Mouse (Mus musculus) cerebellum, adult 11 months (tissue): ENCODE measurements around the gene Mei1.

Source experiments
- DNase-seq: peaks from one replicate; pipeline ENCODE4 v3.0.0; 2022

The Mei1 gene

DNA sequence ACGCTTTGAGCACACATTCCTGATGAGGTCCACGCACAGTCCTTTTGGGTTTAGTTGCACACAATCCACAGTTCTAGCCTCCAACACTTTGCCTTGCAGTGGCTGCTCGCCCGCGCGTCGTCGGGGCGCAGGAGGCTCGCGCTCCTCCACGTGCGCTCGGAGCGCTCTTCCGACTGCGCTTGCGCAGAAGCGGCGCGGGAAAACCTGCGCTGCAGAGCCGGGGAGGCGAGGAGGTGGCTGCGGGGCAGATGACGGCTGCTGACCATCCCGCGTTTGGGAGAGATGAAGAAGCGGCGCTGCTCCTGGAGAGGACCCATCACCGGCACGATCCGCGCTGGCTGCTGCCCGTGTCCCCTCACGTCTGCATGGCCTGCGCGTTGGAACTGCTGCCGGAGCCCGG lies at the start of gene Mei1:
TSS of gene Mei1 (plus strand) at position 99 of the 400 bp plus-strand sequence.
- DNase-seq = no peak

DNA sequence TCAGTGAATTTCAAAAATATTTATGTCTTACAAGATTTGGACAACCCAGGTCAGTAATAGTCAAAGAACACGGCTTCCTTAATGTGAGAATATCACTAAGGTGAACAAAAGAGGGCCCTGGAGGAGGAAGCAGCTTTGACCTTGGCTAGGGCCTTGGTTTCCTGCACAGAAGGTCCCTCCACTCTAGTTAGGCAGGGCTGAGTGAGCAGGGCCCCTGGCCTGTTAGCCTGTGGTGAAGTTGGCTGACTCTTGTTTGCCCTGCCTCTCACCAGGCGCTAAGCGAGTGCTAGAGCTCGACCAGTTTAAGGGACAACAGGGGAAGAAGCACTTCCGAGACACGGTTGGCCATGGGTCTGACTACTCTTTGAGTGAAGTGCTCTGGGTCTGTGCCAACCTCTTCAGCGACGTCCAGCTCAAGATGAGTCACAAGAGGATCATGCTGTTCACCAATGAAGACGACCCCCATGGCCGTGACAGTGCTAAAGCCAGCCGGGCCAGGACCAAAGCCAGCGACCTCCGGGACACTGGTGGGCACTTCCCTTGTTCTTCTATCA lies 47.2 kb upstream of the Mei1 start:
- no peak for DNase-seq

DNA sequence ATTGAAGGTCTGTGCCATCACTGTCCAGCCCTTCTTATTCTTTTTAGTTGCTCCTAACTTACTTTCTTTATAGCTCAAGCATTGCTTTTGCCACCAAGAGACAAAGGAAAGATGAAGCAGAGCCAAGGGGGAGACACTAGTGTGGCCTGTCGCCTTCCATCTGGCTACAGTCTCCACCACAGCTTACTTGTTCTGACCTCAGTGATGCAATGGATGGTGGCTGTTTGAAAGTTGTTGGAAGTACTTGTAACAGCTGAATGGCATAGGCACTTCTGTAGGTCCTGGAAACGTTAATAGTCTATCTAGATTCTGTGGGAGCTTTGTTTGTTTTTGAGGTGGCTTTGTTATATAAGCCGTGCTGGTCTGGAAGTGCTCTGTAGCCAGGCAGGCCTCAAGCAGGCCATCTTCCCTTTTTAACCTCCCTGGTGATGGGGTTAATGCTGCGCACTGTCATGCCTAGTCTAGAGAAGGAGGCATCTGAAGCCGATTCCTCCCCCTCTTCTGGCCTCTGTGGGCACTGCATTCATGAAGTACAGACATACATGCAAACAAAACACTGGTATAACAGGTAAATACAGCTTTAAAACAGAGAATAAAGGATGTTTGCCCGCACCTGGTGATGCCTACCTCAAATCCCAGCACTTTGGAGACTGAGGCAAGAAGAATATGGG lies 45.7 kb upstream of the Mei1 start:
- no peak for DNase-seq

DNA sequence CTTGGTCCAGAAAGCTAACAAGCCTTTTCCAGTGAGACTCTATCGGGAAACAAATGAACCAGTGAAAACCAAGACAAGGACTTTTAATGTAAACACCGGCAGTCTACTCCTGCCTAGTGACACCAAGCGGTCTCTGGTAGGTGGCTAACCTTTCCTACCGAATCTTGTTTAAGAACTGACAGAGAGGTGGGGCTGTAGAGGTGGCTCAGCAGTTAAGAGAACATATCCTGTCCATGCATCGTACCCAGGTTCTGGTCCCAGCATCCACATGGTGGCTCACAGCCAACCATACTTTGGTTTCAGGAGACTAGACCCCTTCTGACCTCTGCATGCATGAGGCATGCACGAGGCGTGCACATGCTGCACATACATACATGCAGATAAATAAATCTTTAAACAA lies 42.5 kb upstream of the Mei1 start:
- DNase-seq = no peak

DNA sequence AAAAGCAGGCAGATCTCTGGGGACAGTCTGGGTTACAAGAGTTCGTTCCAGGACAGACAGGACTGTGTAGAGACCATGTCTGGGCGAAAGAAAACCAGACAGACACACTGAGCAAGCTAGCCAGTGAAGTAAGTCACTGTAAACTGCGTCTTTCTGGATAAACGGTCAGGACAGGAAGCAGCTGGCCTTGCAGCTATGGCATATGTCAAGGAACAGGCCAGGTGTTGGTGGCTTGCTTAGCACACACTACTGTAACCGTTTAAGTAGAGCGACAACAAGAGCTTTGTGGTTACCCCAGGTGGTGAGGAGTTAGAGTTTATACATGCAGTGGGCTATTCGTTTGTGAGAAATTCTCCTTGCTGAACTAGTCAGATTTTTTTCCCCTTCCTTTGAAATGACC lies 42.1 kb upstream of the Mei1 start:
- no peak for DNase-seq

DNA sequence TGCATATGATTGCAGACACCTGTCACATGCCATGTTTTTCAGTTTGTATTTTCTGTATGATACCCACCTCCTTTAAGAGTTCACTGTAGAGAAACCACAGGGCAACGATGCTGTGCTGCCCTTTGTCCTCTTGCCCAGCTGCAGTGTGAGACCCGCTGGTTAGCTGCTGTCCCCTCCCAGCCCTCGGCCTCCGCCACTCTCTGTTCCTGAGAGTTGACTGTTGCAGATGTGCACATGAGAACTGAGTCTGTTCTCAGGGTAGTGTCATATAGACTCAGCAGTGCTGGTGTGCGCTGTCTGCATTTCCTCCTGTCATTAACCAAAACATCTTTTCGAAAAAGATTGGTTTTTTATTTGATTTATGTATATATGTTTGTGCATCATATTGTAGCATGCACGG lies 37.4 kb upstream of the Mei1 start:
- no peak for DNase-seq

DNA sequence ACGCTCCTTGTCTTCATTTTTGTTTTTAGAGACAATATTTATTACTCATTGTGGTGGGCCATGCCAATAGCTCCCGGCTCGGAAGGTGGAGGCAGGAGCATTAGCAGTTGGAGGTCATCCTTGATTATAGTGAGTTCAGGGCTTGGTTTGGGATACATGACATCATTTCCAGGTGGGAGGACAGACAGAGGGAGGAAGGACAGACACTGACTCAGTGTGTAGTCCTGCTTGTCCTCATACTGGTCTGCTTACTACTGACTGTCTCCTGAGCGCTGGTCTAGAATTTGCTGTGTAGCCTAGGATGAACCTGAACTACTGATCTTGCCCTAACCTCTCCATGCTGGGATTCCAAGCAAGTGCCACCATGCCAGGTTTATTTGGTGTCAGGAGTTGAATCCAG lies 36.0 kb upstream of the Mei1 start, which contains the start of gene Desi1:
TSS of gene Desi1 (minus strand) at position 101 of the 400 bp plus-strand sequence.
- DNase-seq = no peak

DNA sequence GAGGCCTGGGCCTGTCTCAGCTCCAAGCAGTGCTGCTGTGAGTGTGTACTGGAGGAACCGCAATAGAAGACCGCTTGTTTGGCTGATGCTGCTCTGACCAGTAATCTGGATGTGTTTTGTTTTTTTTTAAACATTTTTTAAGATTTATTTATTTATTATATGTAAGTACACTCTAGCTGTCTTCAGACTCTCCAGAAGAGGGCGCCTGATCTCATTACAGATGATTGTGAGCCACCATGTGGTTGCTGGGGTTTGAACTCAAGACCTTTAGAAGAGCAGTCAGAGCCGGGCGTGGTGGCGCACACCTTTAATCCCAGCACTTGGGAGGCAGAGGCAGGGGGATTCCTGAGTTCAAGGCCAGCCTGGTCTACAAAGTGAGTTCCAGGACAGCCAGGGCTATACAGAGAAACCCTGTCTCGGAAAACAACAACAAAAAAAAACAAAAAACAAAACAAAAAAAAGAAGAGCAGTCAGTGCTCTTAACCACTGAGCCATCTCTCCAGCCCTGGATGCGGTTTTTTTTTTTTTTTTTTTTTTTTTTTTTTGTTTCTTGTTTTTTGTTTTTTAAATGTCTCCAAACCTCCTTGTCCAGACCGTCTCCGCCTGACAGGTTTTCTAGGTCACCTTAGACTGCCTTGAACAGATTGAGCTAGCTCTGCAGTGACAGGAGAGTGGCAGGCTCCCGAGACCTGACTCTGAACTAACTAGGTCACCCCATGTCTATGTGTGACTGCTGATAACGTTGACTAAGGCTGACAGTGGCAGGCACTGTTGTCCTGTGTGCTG lies 33.7 kb upstream of the Mei1 start:
- no peak for DNase-seq

DNA sequence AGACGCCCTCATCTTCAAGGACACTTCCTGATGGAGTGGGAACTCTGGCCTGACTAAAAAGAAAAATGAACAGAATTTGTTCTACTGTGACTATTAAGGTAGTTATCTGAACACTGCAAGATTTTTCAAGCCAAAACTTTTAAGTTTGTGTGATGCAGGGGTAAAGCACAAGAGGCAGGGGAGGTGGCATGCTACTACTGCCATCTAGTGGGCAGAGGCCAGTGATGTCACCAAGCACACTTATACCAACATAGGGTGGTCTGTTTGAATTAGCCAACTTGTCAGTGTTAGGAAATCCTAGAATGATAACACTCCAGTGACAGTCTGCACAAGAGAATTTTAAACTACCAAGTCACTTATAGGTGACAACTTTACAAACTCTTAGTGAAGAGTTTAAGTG lies 29.1 kb upstream of the Mei1 start:
- peak; percentile 21 for DNase-seq

DNA sequence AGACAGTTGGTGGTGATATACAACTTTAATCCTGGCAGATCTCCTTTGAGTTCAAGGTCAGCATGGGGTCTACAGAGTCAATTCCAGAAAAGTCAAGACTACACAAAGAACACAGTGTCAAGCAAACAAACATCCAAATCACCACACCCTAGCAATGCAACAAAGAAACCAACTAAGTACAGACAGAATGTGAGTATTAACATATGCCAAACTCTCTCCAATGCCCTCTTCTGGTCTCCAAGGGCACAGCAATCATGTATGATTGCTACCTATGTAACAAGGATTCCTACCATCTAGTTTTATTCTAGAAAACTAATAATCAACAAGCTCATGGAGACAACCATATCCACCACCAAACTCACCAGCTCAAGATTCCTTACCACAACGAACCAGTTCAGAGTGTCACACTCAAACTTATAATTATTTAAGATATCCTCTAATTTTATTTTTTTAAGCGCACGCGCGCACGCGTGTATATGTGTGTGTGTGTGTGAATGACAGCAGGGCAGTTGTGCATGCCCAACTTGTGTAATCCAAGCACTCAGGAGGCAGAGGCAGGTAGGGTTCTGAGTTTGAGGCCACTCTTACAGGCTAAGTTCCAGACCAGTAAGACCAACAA lies 25.5 kb upstream of the Mei1 start:
- no peak for DNase-seq

DNA sequence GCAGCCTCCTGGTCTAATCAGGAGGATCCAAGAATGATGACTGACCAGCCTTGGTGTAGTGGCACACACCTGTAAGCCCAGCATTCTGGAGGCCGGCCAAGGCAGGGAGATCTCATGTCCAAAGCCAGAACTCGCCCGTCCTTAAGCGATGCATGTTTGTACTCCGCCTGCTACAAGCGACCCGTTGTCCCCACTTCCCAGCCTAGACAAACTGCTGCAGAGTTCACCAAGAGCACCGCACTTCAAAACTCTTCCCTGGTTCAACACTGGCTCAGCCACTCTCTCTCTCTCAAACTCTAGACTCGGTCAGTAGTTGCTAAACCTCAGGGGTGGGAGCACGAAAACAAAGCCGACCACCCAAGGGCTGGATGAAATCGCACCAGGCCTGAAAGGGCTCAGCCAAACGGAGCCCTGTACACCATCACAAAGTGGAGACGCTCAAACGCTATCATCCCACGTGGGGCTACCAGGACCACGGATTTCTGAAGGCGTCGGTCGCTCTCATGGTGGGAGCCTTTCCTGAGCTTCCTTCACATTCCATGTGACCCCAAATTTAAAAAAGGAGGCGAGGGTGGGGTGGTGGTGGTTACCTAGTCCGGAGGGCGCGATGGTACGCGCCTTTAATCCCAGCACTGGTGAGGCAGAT lies 23.4 kb upstream of the Mei1 start:
- DNase-seq = peak; percentile 29

DNA sequence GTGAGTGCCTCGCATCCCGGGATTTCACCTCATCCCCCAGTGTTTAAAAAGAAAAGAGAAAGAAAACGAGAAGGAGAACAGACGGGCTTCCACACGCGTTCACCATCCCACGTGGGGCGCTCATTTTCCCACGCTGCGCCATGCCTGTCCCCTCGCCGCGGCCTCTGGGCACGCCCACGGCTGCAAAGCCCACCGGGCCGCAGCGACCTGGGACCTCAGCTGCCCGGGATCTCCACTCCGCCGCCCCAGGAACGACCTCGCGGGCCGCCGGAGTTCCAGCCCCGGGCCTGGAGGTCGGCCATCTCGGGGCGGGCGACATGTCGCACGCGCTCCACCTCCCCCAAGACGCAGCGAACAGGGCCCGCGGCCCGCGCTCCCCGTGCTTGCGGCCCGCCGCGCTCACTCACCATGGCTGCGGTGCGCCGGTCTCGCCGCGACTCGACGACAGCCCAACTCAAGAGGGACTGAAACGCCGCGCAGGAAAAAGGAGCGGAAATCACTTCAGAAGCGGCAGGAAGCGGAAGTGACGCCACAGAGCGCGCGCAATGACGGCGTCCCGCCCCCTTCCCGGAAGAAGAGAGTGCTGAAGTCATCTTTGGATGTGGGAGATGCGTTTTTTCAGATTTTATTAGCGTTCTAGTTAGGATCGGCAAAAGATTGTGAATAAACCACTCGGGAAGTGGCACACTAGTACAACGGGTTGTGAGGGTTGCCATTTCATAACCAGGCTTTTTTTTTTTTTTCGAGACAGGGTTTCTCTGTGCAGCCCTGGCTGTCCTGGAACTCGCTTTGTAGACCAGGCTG lies 22.5 kb upstream of the Mei1 start, which contains the start of gene Snu13:
TSS of gene Snu13 (minus strand) at position 519 of the 804 bp plus-strand sequence.
- peak; percentile 88 for DNase-seq

DNA sequence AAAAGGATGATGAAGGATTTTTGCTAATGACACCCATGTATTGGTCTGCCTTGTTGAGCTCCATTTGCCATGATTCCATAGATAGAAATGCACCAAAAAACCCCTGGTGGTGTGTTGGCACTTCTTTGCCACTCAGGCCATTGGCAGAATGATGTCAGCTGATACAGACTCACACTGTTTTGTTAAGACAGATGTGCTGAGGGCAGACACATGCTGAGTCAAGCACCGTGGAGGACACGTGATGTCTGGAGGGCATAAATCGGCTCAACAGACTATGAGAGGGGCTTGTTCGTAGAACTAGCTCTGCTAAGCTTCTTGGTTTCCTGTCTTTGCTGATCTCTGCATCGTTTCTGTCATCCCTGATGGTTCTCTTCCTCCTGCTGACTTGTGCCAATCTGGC lies 17.3 kb upstream of the Mei1 start:
- no peak for DNase-seq

DNA sequence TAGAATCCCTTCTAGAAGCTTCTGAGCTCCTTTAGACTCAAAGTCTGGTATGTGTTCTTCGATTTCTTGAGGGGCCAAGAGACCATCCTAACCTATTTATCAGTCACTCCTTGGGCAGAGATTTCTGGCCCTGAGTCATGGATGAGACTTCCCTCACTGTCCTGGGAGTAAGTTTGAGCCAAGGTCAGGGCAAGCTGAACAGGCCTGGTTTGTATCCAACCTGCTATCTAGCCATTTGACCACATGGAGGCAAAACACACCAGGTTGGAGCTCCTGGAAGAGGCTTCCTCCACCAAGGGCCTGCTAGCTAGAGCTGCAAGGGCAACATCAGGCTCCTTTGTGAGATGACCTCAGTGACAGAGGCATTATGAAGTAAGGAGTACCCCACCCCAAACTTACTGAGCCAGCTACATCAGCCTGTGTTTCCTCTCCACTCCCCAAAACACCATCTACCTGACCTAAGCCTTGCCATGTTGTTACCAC lies 11.0 kb upstream of the Mei1 start, which contains the start of gene 4930407I10Rik:
TSS of gene 4930407I10Rik (plus strand) at position 433 of the 483 bp plus-strand sequence.
- no peak for DNase-seq

DNA sequence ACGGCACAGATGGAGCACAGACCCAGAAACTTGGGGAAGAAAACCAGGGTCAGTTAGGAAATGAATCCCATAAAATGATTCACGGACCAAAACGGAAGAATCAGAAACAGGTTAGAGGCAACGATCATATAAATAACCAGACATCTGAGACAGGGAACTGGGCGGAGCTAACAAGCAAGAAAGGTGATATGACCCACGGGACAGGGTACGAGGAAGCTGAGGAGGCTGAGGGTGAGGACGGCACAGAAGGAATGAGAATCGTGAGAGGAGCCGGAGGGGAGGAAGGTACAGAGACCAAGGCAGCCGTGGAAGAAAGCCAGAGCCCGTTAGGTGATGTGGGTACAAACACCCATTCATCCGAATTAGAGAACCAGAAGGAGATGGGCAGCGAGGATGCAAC lies 5.9 kb upstream of the Mei1 start:
- no peak for DNase-seq

DNA sequence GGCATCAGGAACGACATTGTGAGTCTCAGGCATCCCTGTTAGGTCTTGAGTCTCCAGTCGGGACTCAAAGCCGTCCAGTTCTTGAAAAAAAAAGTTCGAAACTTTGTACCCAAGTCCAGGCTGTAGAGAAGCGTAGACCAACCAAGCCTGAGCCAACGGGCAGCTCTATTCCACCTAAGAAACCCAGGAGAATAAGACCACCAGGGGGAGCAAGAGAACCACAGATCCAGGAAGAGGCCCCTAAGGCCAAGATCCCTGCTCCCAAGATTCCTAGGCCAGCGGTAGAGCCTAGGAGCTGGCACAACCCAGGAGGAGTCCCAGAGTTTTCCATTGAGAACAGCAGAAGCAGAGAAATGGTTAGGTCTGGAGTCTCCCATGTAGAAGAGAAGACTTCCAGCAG lies 4.3 kb upstream of the Mei1 start:
- DNase-seq = peak; percentile 64

DNA sequence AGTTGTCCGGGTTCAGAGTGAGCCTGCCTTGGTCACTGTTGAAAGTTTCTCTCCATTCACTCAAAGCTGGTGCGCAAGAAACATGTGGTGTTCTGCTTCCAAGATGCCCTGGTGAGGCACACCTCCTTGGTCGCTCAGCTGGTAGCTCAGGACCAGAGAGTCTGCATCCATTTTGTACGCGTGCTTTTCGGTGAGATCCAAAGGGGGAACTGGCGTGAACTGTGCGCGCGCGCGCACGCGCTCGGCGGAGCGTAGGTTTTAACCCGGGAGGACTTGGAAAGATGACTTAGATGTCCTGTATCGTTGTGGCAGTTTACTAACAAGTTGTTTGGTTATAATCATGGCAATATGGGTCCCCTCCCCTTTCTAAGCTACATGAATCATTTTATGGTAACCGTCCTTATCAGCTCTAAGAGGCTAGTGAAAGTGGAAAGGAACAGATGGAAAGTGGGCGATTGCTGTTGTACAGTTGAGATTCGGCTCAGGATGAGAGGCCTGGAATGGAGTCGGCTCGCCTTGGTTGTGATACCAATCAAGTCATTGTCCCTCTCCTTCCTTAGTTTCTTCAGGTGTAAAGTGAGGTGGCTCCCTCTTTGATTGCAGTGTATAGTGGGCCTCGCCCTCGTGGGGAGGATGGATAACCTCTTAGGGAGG lies 2.1 kb downstream of the Mei1 start:
- no peak for DNase-seq

DNA sequence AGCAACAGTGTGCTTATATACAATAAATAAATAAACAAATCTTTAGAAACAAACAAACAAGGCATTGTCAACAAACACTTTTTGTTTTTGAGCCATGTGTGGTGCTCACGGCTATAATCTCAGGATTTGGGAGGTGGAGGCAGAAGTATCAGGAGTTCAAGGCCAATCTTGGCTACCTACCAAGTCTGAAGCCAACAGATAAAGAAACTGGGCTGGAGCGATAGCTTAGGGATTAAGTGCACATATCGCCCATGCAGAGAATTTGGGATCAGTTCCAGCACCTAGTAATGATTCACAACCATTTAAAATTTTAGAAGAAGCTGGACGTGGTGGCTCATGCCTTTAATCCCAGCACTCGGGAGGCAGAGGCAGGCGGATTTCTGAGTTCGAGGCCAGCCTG lies 3.7 kb downstream of the Mei1 start:
- DNase-seq = no peak

DNA sequence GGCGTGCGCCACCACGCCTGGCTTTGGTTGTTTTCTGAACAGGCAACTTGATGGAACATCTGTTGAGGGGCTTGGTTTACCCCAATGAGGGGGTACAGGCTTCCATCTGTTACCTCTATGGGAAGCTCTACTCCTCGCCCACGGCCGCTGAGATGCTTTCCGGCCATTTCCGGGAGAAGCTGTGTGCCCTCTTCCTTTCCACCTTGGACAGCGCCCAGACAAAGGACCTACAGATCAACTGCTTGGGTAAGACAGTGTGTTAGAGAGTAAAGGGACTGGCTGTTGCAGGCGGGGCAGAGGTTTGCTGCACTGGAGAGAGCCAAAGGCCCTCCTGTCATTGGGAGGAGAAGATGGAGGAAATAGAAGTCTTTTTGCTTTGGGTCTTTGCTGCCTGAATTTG lies 10.1 kb downstream of the Mei1 start:
- no peak for DNase-seq

DNA sequence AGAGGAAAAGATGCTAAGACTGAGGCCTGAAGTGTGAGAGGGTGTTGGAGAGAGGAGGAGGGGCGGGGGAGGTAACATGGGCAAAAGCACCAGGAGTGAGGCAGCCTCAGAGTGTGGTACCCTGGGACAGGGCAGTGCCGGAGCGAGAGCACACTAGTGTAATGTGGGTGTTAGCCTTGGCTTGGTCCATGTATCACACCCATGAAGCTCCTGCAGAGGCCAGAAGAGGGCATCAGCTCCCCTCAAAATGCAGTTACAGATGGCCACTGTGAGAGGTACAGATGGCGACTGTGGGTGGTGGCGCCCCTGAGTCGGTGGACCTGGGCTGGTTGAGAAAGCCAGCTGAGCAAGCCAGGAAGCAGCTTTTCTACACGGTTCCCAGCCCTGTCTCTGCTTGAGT lies 11.4 kb downstream of the Mei1 start:
- DNase-seq = peak; percentile 80

DNA sequence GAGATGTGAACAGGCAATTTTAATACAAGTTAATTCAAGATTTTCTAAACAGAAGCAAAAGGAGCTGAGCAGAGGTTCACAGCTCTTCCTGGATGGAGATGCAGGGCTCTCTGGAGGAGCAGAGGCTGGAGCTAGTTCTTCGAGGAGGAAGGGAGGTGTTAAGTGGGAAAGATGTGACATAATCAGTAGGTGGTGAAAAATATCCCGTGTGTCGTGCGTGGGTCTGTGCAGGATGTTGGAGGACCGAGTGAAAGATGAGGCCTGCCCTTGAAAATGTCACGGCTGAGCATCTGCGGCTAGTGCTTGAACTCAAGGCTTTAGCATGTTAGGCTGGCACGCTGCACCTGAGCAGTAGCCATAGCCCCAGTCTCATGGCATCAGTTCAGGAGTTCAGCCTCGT lies 15.8 kb downstream of the Mei1 start:
- no peak for DNase-seq

DNA sequence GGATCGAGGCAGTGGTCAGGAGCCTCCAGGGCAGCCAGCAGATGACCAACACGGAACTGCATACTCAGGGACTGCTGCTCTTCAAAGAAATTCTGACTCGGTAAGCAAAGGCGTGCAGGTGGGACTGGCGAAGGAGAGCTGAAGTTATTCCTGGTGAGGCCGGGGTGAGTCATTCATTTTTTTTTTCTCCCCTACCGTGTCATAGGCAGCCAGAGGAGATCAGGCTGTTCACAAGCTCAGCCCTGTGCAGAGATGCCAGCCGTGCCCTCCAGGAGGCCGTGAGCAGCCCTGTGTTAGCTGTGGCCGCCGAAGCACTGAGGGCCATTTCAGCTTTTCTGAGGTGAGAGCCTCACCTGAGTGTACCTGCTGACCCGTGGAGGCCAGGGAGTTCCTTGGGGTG lies 16.3 kb downstream of the Mei1 start:
- no peak for DNase-seq
